Mouse (Mus musculus) adrenal gland, postnatal 25 days (tissue): ENCODE results near the gene D6Ertd527e. TPM values are rescaled to one million over a fixed set of nuclear protein-coding genes. Genes with fewer than 3 reads are reported as not detected.

ENCODE experiments used
- DNase-seq: peaks from one replicate; pipeline ENCODE4 v3.0.0; 2021; ENCODE audit warnings: mixed read lengths
- total RNA-seq: library from RNA; stranded (reverse); gene quantifications from 2 replicates; pipeline ENCODE4 v1.2.3, GENCODE M21; 2021

The D6Ertd527e gene
- total RNA-seq, 1 experiment from 2014 or later: 0.15 TPM

GRCm38 (mm10) chr6:87152461-87153230 lies 48.1 kb downstream of the D6Ertd527e start:
- DNase-seq: no peak

- DNase-seq: no peak
These were observed 48.7 kb downstream of the D6Ertd527e start for GRCm38 (mm10) chr6:87153231-87153580.

GRCm38 (mm10) chr6:87153836-87154235 lies 49.3 kb downstream of the D6Ertd527e start:
- no peak for DNase-seq

GRCm38 (mm10) chr6:87158062-87158623 lies 53.6 kb downstream of the D6Ertd527e start:
- no peak for DNase-seq

- no peak for DNase-seq
These were observed 55.6 kb downstream of the D6Ertd527e start for GRCm38 (mm10) chr6:87160196-87160595.

- DNase-seq: no peak
These were observed 57.1 kb downstream of the D6Ertd527e start for GRCm38 (mm10) chr6:87161391-87162263.

Other genes starting within 250 kb of the D6Ertd527e start
- gene Nfu1, start 95.5 kb upstream of the D6Ertd527e start, total RNA-seq: 74.2 and 76.8 TPM in 2 replicates
- 37.9 and 40.4 TPM in 2 replicates for gene Gfpt1, start 61.9 kb upstream of the D6Ertd527e start, total RNA-seq
- gene Antxr1, start 231.1 kb downstream of the D6Ertd527e start, total RNA-seq: 16.5 and 19.4 TPM in 2 replicates
- gene Gkn1, start 246.2 kb downstream of the D6Ertd527e start, total RNA-seq: not detected in 2 replicates